12 mouse cellular contexts compared by ENCODE assay signal in genomic region chr14:32002502-32003338, GRCm38 (mm10). TPM values are rescaled to one million over a fixed set of nuclear protein-coding genes. Genes with fewer than 3 reads are reported as not detected.
A peak's percentile ranks its signal among the peaks of the same experiment; 100 is the strongest.
DNase-seq lines count a peak whose midpoint lies in the region; ATAC-seq lines count a peak whose summit lies in the region.
"Had no signal": no experiment of that assay in that cellular context is flagged by ENCODE, and none has a peak within 500 bp of the region (broad histone marks: within the 10 kb centered on the region; RNA-seq: fewer than 3 reads in every experiment).

No protein-coding gene starts in this region.

- H3K9me3 ChIP-seq in forebrain, embryonic 12.5 days, result peaks cover 5% of the 10 kb centered on the region; the same call in 1 of the 2 replicates
- H3K9me3 ChIP-seq in liver, embryonic 12.5 days (replicated peaks), result no peaks in the 10 kb centered on the region; the same call in 1 of the 2 replicates
- H3K9me3 ChIP-seq: embryonic facial prominence, embryonic 13.5 days; heart, embryonic 15.5 days had no signal

- WGBS in forebrain, embryonic 12.5 days, result 73% methylated on average over 15 of the region's 15 CpGs
- WGBS in liver, embryonic 12.5 days (ENCODE audit: insufficient replicate concordance), result 77% methylated on average over 15 of the region's 15 CpGs

- no peaks in the 10 kb centered on the region for H3K27me3 ChIP-seq in forebrain, embryonic 12.5 days
- H3K27me3 ChIP-seq in liver, embryonic 12.5 days (replicated peaks), result no peaks in the 10 kb centered on the region
- H3K27me3 ChIP-seq: embryonic facial prominence, embryonic 13.5 days; heart, embryonic 15.5 days had no signal

- ATAC-seq in forebrain, embryonic 12.5 days (ENCODE audit: low FRiP score), result no peak
- no peak for ATAC-seq in liver, embryonic 12.5 days

- no peak overlapping the region for H3K4me2 ChIP-seq in forebrain, embryonic 12.5 days
- no peak overlapping the region for H3K4me2 ChIP-seq in liver, embryonic 12.5 days
- H3K4me2 ChIP-seq: embryonic facial prominence, embryonic 13.5 days; heart, embryonic 15.5 days had no signal

- peak; percentile 25 for DNase-seq in Muller cell, postnatal 12 days (ENCODE audit: inconsistent ontology term)
- peak; percentile 83 for DNase-seq in layer of hippocampus, adult 9-11 months
- DNase-seq in retina, adult 2 months (ENCODE audit: low read depth, low spot score), result peak; percentile 37
- DNase-seq in MN1 (ENCODE audit: low spot score), result no peak
- no peak for DNase-seq in adrenal gland, postnatal 4 days (ENCODE audit: low spot score in 2 of 2)
- DNase-seq in spleen, postnatal 4 days (ENCODE audit: low spot score in 2 of 2), result no peak
- DNase-seq: adrenal gland, postnatal 25 days had no signal

- H3K4me3 ChIP-seq in forebrain, embryonic 12.5 days (replicated peaks), result no peak overlapping the region
- no peak overlapping the region for H3K4me3 ChIP-seq in liver, embryonic 12.5 days
- H3K4me3 ChIP-seq: embryonic facial prominence, embryonic 13.5 days; heart, embryonic 15.5 days; myocyte had no signal

- H3K4me1 ChIP-seq in forebrain, embryonic 12.5 days, result peaks cover 15% of the 10 kb centered on the region
- H3K4me1 ChIP-seq in liver, embryonic 12.5 days, result 0 out of 2 replicates have a peak, but pooled peaks cover 3% of the 10 kb centered on the region
- H3K4me1 ChIP-seq: embryonic facial prominence, embryonic 13.5 days; heart, embryonic 15.5 days had no signal

- H3K9ac ChIP-seq in forebrain, embryonic 12.5 days, result no peak overlapping the region
- no peak overlapping the region for H3K9ac ChIP-seq in liver, embryonic 12.5 days
- H3K9ac ChIP-seq: embryonic facial prominence, embryonic 13.5 days; heart, embryonic 15.5 days had no signal

- peak overlapping the region; percentile 37; the same call in 1 of the 2 replicates for H3K27ac ChIP-seq in forebrain, embryonic 12.5 days
- H3K27ac ChIP-seq in liver, embryonic 12.5 days, result no peak overlapping the region
- H3K27ac ChIP-seq: embryonic facial prominence, embryonic 13.5 days; heart, embryonic 15.5 days had no signal

- H3K36me3 ChIP-seq in forebrain, embryonic 12.5 days (replicated peaks), result no peaks in the 10 kb centered on the region
- H3K36me3 ChIP-seq in liver, embryonic 12.5 days, result no peaks in the 10 kb centered on the region
- H3K36me3 ChIP-seq: embryonic facial prominence, embryonic 13.5 days; heart, embryonic 15.5 days had no signal

RNA-seq across cellular contexts. Expression of gene Galnt15, which starts 26.1 kb away (rescaled TPM):
- polyA plus RNA-seq in forebrain, embryonic 12.5 days (2016; fragmentation: Nextera tagmentation; extraction: Ambion mirVana), result 0.14 and 0.18 TPM in 2 replicates
- 1 to 10 TPM; 3.1 to 4.0 TPM for total RNA-seq in adrenal gland, postnatal 4 days (2021)
- 0.02 TPM in 1 of 2 replicates, not detected in the other for polyA plus RNA-seq in liver, embryonic 12.5 days (2016; fragmentation: Nextera tagmentation; extraction: Ambion mirVana)
- polyA plus RNA-seq: myocyte had no signal

Comparison
In these comparisons a context has a peak if more than half of its experiments do, and no peak if none do; other contexts are left out.
1. DNase-seq: peak in Muller cell, postnatal 12 days (single experiment), layer of hippocampus, adult 9-11 months (single experiment) and retina, adult 2 months (single experiment); none in MN1 (single experiment), adrenal gland, postnatal 4 days (0 of 2) and spleen, postnatal 4 days (0 of 2).